Mouse (Mus musculus): Measurements from ENCODE around the gene Mettl8.

GRCm38 (mm10) chr2:70929714-70930113 is 125.7 kb downstream of the Mettl8 start:
- no peak for TF ChIP-seq CTCF (IDR thresholded peaks at IDR 0.05; ENCODE audit: low read depth, low read length)
- no peak for TF ChIP-seq GATA2 (IDR thresholded peaks at IDR 0.05; ENCODE audit: borderline replicate concordance, low read depth, low read length)
- TF ChIP-seq GATA1 (IDR thresholded peaks at IDR 0.05; ENCODE audit: borderline replicate concordance, low read length): no peak
- no peak for TF ChIP-seq POLR2AphosphoS5 (IDR thresholded peaks at IDR 0.05; ENCODE audit: insufficient replicate concordance, low read depth, low read length)
- TF ChIP-seq TAL1 (conservative IDR thresholded peaks at IDR 0.05; ENCODE audit: low read depth, low read length): no peak

Measured in G1E (cell line).